ENCODE assay signal across 9 mouse cellular contexts in the genomic region with DNA sequence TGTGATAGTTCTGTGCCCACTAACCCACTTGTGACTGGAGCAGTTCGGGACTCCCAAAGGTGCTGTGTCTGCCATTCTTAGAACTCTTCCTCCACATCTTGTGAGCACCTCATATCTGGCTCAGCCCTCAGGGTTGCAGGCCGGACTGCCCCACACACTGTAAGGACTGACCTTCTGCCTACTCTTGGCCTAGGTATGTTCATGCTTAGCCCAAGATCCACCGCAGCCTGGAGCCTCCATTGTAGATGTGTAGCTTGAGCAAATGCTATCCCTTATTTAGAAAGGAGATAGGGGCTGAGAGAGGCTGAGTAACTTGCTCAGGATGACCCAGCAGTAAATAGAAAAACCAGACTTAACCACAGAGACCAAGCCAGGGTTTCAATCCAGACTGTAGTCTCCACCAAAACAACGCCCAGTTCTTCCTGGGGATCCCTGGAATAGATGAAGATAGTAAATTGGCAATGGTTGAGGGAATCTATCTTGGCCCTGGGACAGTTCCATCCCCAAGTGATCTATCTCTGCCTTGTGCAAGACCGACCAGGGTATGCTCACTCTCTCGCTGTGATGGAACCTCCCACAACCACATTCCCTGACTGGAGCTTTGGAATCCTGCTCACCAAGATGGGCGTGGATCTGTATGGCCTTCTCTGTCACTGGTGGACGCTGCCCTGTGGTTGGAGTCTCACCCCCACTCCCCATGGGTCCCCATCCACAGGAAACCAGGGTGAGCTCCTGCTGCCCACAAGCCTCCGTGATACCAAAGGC.
DNase-seq lines count a peak whose midpoint lies in the region; ATAC-seq and TF ChIP-seq lines count a peak whose summit lies in the region.
"Had no signal": no experiment of that assay in that cellular context is flagged by ENCODE, and none has a peak within 500 bp of the region (broad histone marks: within the 10 kb centered on the region; RNA-seq: fewer than 3 reads in every experiment).

No protein-coding gene starts in this region.

- peak overlapping the region; percentile 58; the same call in 1 of the 2 replicates for H3K27ac ChIP-seq in forebrain, embryonic 10.5 days
- H3K27ac ChIP-seq in forebrain, postnatal 0 days (ENCODE audit: low read depth, low read length) = no peak overlapping the region
- H3K27ac ChIP-seq in lung, embryonic 14.5 days (ENCODE audit: low read depth) = peak overlapping the region; percentile 72; the same call in 1 of the 2 replicates
- peak overlapping the region; percentile 50; the same call in 1 of the 2 replicates for H3K27ac ChIP-seq in hindbrain, embryonic 16.5 days (ENCODE audit: low read depth, low read length)
- no peak overlapping the region for H3K27ac ChIP-seq in forebrain, embryonic 15.5 days (replicated peaks)

- H3K9ac ChIP-seq in forebrain, postnatal 0 days = no peak overlapping the region
- no peak overlapping the region; the same call in 1 of the 2 replicates for H3K9ac ChIP-seq in lung, embryonic 14.5 days
- no peak overlapping the region for H3K9ac ChIP-seq in hindbrain, embryonic 16.5 days (ENCODE audit: low read depth, low read length)
- H3K9ac ChIP-seq in forebrain, embryonic 15.5 days (replicated peaks) = no peak overlapping the region

- H3K4me1 ChIP-seq in forebrain, embryonic 10.5 days = peaks cover 40% of the 10 kb centered on the region
- no peaks in the 10 kb centered on the region for H3K4me1 ChIP-seq in forebrain, postnatal 0 days (ENCODE audit: insufficient read depth)
- peaks cover 32% of the 10 kb centered on the region for H3K4me1 ChIP-seq in lung, embryonic 14.5 days (ENCODE audit: insufficient read depth)
- peaks cover 11% of the 10 kb centered on the region for H3K4me1 ChIP-seq in hindbrain, embryonic 16.5 days (ENCODE audit: control insufficient read depth, insufficient read depth, low read depth, low read length)
- H3K4me1 ChIP-seq in forebrain, embryonic 15.5 days = no peaks in the 10 kb centered on the region

- no peak overlapping the region for H3K4me3 ChIP-seq in forebrain, embryonic 10.5 days
- H3K4me3 ChIP-seq in forebrain, postnatal 0 days (ENCODE audit: low read depth, low read length) = no peak overlapping the region
- H3K4me3 ChIP-seq in lung, embryonic 14.5 days (ENCODE audit: low read depth, low read length) = no peak overlapping the region
- no peak overlapping the region for H3K4me3 ChIP-seq in hindbrain, embryonic 16.5 days (ENCODE audit: low read length)
- H3K4me3 ChIP-seq in myocyte = no peak overlapping the region
- H3K4me3 ChIP-seq in forebrain, embryonic 15.5 days = no peak overlapping the region

- H3K9me3 ChIP-seq in forebrain, embryonic 10.5 days = no peaks in the 10 kb centered on the region
- H3K9me3 ChIP-seq in forebrain, postnatal 0 days (ENCODE audit: low read length) = no peaks in the 10 kb centered on the region
- H3K9me3 ChIP-seq in lung, embryonic 14.5 days (ENCODE audit: low read depth, low read length) = no peaks in the 10 kb centered on the region
- no peaks in the 10 kb centered on the region for H3K9me3 ChIP-seq in hindbrain, embryonic 16.5 days (ENCODE audit: control insufficient read depth, low read length)
- no peaks in the 10 kb centered on the region for H3K9me3 ChIP-seq in forebrain, embryonic 15.5 days

- no peak overlapping the region for H3ac ChIP-seq in myocyte (ENCODE audit: control insufficient read depth, insufficient read length)

- H3K79me2 ChIP-seq in myocyte (ENCODE audit: control insufficient read depth, insufficient read depth) = peaks cover 49% of the 10 kb centered on the region

- ATAC-seq in forebrain, postnatal 0 days = no peak
- ATAC-seq in lung, embryonic 14.5 days (ENCODE audit: insufficient read depth) = no peak
- ATAC-seq in hindbrain, embryonic 16.5 days = no peak
- no peak for ATAC-seq in forebrain, embryonic 15.5 days (replicated peaks)
- ATAC-seq: CD4-positive, CD25-positive, alpha-beta regulatory T cell, adult 4 months had no signal

- no peak for TF ChIP-seq CTCF in forebrain, postnatal 0 days (IDR thresholded peaks at IDR 0.05; ENCODE audit: low read depth)
- no peak for TF ChIP-seq CTCF in lung, embryonic 14.5 days (IDR thresholded peaks at IDR 0.05; ENCODE audit: low read depth)

- no peaks in the 10 kb centered on the region for H3K27me3 ChIP-seq in forebrain, embryonic 10.5 days (ENCODE audit: poor library complexity, severe bottlenecking)
- H3K27me3 ChIP-seq in forebrain, postnatal 0 days (ENCODE audit: insufficient read depth, low read length) = no peaks in the 10 kb centered on the region
- H3K27me3 ChIP-seq in lung, embryonic 14.5 days (ENCODE audit: insufficient read depth, low read length) = no peaks in the 10 kb centered on the region
- no peaks in the 10 kb centered on the region for H3K27me3 ChIP-seq in hindbrain, embryonic 16.5 days (replicated peaks; ENCODE audit: control insufficient read depth, insufficient read depth, low read length)
- H3K27me3 ChIP-seq in myocyte (ENCODE audit: control insufficient read depth, insufficient read depth, insufficient read length) = no peaks in the 10 kb centered on the region
- H3K27me3 ChIP-seq in forebrain, embryonic 15.5 days = no peaks in the 10 kb centered on the region

- no peak for TF ChIP-seq POLR2A in myocyte (IDR thresholded peaks at IDR 0.05; ENCODE audit: insufficient read length, low read depth)

- WGBS in forebrain, embryonic 10.5 days = 92% methylated on average over 9 of the region's 9 CpGs
- WGBS in forebrain, postnatal 0 days = 90% methylated on average over 9 of the region's 9 CpGs
- 59% methylated on average over 9 of the region's 9 CpGs for WGBS in lung, embryonic 14.5 days
- 80% methylated on average over 9 of the region's 9 CpGs for WGBS in hindbrain, embryonic 16.5 days
- WGBS in forebrain, embryonic 15.5 days = 95% methylated on average over 9 of the region's 9 CpGs

- no peak for DNase-seq in forebrain, embryonic 10.5 days (ENCODE audit: extremely low spot score, low spot score)
- no peak for DNase-seq in forebrain, postnatal 0 days
- peak; percentile 50 for DNase-seq in lung, embryonic 14.5 days
- no peak for DNase-seq in lung, postnatal 14 days
- no peak for DNase-seq in layer of hippocampus, adult 9-10 months (ENCODE audit: low spot score)

- no peak overlapping the region for H3K4me2 ChIP-seq in forebrain, postnatal 0 days (ENCODE audit: low read depth)
- no peak overlapping the region for H3K4me2 ChIP-seq in lung, embryonic 14.5 days
- H3K4me2 ChIP-seq in hindbrain, embryonic 16.5 days (ENCODE audit: low read length) = no peak overlapping the region
- H3K4me2 ChIP-seq in myocyte (ENCODE audit: low read depth) = peak overlapping the region; percentile 58
- H3K4me2 ChIP-seq in forebrain, embryonic 15.5 days (replicated peaks) = no peak overlapping the region

- H3K36me3 ChIP-seq in forebrain, embryonic 10.5 days (replicated peaks) = peaks cover 79% of the 10 kb centered on the region
- H3K36me3 ChIP-seq in forebrain, postnatal 0 days (ENCODE audit: insufficient read depth) = 0 out of 2 replicates have a peak, but pooled peaks cover 4% of the 10 kb centered on the region
- H3K36me3 ChIP-seq in lung, embryonic 14.5 days (ENCODE audit: insufficient read depth) = peaks cover 20% of the 10 kb centered on the region
- peaks cover 6% of the 10 kb centered on the region; the same call in 1 of the 2 replicates for H3K36me3 ChIP-seq in hindbrain, embryonic 16.5 days (ENCODE audit: control insufficient read depth, insufficient read depth, low read length)
- peaks cover 10% of the 10 kb centered on the region for H3K36me3 ChIP-seq in myocyte (ENCODE audit: control insufficient read depth, insufficient read depth)
- peaks cover 8% of the 10 kb centered on the region for H3K36me3 ChIP-seq in forebrain, embryonic 15.5 days

TF ChIP-seq in myocyte, 11 proteins besides CTCF, POLR2A, EP300 and RAD21:
- TF ChIP-seq MYOG (IDR thresholded peaks at IDR 0.05; ENCODE audit: control insufficient read depth in 1 of 3, insufficient read depth in 1 of 3, insufficient read length in 2 of 3, low read depth in 2 of 3) (peak in 1 of 3 experiments; percentile 27), SRF (IDR thresholded peaks at IDR 0.05; ENCODE audit: control insufficient read depth, insufficient read length, low read depth) (no peak), TCF12 (IDR thresholded peaks at IDR 0.05; ENCODE audit: insufficient read depth, poor library complexity, severe bottlenecking) (no peak), REST (IDR thresholded peaks at IDR 0.05; ENCODE audit: insufficient read depth, insufficient read length) (no peak), USF1 (IDR thresholded peaks at IDR 0.05; ENCODE audit: low read depth) (no peak), E2F4 (IDR thresholded peaks at IDR 0.05; ENCODE audit: insufficient read depth) (no peak), CEBPB (IDR thresholded peaks at IDR 0.05; ENCODE audit: insufficient read depth, poor library complexity, severe bottlenecking) (peak; percentile 78), MYOD1 (IDR thresholded peaks at IDR 0.05; ENCODE audit: control insufficient read depth in 1 of 3, insufficient read length in 2 of 3, low read depth in 2 of 3) (no peak), MAX (IDR thresholded peaks at IDR 0.05; ENCODE audit: low read depth) (no peak), TCF3 (IDR thresholded peaks at IDR 0.05; ENCODE audit: insufficient read length, low read depth) (no peak), POLR2AphosphoS2 (IDR thresholded peaks at IDR 0.05; ENCODE audit: insufficient read length, low read depth) (no peak)

Comparison
In these comparisons a context has a peak if more than half of its experiments do, and no peak if none do; other contexts are left out.
1. H3K27ac ChIP-seq: peak in forebrain, embryonic 10.5 days (single experiment), lung, embryonic 14.5 days (single experiment) and hindbrain, embryonic 16.5 days (single experiment); none in forebrain, postnatal 0 days (single experiment) and forebrain, embryonic 15.5 days (single experiment).